Mouse (Mus musculus) natural killer cell, adult 2 months (primary cell): ENCODE results near the gene Dnajc1.

Source experiments
- DNase-seq, 2 experiments: peaks; one replicate each; pipeline ENCODE4 v3.0.0; 2022; ENCODE audit warnings: low spot score in 2 of 2

Gene Dnajc1

GRCm38 (mm10) chr2:18392331-18393021 lies at the start of gene Dnajc1:
Dnajc1 (minus strand) TSS chr2:18392830.
- peak; percentile 76 to 82 for DNase-seq

- DNase-seq, result no peak
Observed at GRCm38 (mm10) chr2:18441871-18442270, 49.2 kb upstream of the Dnajc1 start.

GRCm38 (mm10) chr2:18415242-18415641 lies 22.6 kb upstream of the Dnajc1 start:
- no peak for DNase-seq

- no peak for DNase-seq
Observed at GRCm38 (mm10) chr2:18403679-18404078, 11.0 kb upstream of the Dnajc1 start.

GRCm38 (mm10) chr2:18401771-18402170 lies 9.1 kb upstream of the Dnajc1 start:
- DNase-seq, result no peak

- no peak for DNase-seq
Observed at GRCm38 (mm10) chr2:18393022-18393519, 441 bp upstream of the Dnajc1 start.

GRCm38 (mm10) chr2:18391861-18392260 lies 769 bp downstream of the Dnajc1 start:
- DNase-seq, result no peak

- DNase-seq, result no peak
Observed at GRCm38 (mm10) chr2:18389631-18390030, 3.0 kb downstream of the Dnajc1 start.

- no peak for DNase-seq
Observed at GRCm38 (mm10) chr2:18381662-18382061, 11.0 kb downstream of the Dnajc1 start.

GRCm38 (mm10) chr2:18372400-18373182 lies 20.0 kb downstream of the Dnajc1 start:
- DNase-seq, result no peak

- DNase-seq, result no peak
Observed at GRCm38 (mm10) chr2:18370794-18371498, 21.7 kb downstream of the Dnajc1 start.

- no peak for DNase-seq
Observed at GRCm38 (mm10) chr2:18364402-18364801, 28.2 kb downstream of the Dnajc1 start.

GRCm38 (mm10) chr2:18355293-18355692 lies 37.3 kb downstream of the Dnajc1 start:
- no peak for DNase-seq

- no peak for DNase-seq
Observed at GRCm38 (mm10) chr2:18352620-18353019, 40.0 kb downstream of the Dnajc1 start.

- no peak for DNase-seq
Observed at GRCm38 (mm10) chr2:18343464-18343863, 49.2 kb downstream of the Dnajc1 start.

GRCm38 (mm10) chr2:18318671-18319070 lies 74.0 kb downstream of the Dnajc1 start:
- no peak for DNase-seq

GRCm38 (mm10) chr2:18317503-18318281 lies 74.9 kb downstream of the Dnajc1 start:
- DNase-seq, result no peak

GRCm38 (mm10) chr2:18316909-18317308 lies 75.7 kb downstream of the Dnajc1 start:
- no peak for DNase-seq

GRCm38 (mm10) chr2:18310261-18311104 lies 82.1 kb downstream of the Dnajc1 start:
- DNase-seq, result no peak
